Mouse (Mus musculus): Measurements from ENCODE around the gene Gabrb2. TPM values are rescaled to one million over a fixed set of nuclear protein-coding genes. Genes with fewer than 3 reads are reported as not detected.

The Gabrb2 gene
- total RNA-seq (2023), result not detected

DNA sequence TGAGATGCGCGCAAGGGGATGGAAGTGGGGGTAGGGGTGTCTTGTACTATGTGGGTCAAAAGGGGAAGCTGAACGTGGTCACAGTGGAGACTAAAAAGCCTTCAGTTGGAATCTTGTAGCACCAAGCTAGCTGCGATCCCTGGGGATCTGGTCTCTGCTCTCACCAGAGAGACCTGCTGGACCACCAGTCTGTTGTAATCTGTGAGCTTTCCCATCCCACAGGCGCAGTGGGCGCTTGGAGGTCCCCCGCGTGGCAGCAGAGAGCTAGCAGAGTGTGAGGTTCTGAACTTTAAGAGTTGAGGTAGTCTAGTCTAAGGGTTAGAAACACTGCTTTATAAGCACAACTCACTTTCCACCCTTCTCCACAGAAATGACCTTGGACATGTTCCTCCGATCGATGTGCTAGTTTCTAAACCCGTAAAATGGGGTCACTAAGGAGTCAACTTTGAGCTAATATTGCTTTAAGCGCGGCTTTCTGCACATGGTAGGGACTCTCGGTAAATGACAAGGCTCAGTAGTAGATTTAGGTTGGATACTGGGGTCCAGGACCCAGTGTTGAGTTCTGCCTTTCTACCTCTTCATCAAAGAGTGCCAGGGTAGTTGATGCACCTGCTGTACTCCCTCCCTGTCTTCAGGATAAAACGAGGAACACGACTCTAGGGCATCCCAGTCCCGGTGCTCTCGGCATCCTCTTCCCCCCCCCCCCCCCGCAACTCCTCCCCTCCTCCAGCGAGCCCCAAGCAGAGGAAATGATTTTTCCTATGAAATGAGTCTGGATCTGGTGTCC is at the start of gene Gabrb2:
TSS of gene Gabrb2 (plus strand) at position 762 of the 787 bp plus-strand sequence.

Other genes with a start within 250 kb of the Gabrb2 start
- gene Gabra1, start 236.8 kb upstream of the Gabrb2 start, total RNA-seq (2023), result not detected
- not detected for gene Gabra6, start 98.7 kb upstream of the Gabrb2 start, total RNA-seq (2023)

All from monocyte, adult 59 days (primary cell).